Mouse (Mus musculus): Measurements from ENCODE around the gene Sestd1. TPM values are rescaled to one million over a fixed set of nuclear protein-coding genes. Genes with fewer than 3 reads are reported as not detected.

The Sestd1 gene
- polyA plus RNA-seq, 1 experiment from 2014 or later = 27.3 TPM

DNA sequence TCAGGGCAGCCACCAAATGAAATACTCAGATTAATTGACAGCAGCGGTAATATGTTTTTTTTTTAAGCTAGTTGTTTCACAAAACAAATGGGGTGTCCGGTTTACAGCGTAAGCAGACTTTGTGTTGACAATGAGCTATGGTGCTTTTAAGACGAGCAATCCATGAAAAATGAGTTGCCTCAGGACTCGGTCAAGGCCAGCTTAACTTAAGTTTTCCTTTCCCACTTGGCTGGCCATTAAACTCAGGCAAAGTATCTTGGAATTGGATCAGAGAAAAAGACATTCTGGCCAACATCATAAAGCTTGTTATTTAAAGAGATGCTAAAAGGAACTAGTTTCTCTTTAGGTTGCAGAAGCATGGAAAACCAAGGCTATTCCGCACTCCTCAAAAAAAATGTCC is 136.9 kb downstream of the Sestd1 start:
- no peak overlapping the region for H3K4me2 ChIP-seq (replicated peaks; ENCODE audit: low read depth, low read length)
- no peak overlapping the region for H3K27ac ChIP-seq (ENCODE audit: low read depth, low read length)
- no peak overlapping the region for H3K9ac ChIP-seq (ENCODE audit: low read depth, low read length)
- H3K4me1 ChIP-seq (replicated peaks; ENCODE audit: control insufficient read depth, insufficient read depth, low read length) = no peaks in the 10 kb centered on the region
- 73% methylated on average over 6 of the region's 6 CpGs for whole genome bisulfite sequencing
- ATAC-seq (ENCODE audit: low FRiP score) (no peak), DNase-seq (ENCODE audit: low spot score) (no peak)
- H3K27me3 ChIP-seq (ENCODE audit: control insufficient read depth, insufficient read depth, low read length) = no peaks in the 10 kb centered on the region
- H3K4me3 ChIP-seq (ENCODE audit: low read depth, low read length) = no peak overlapping the region
- H3K36me3 ChIP-seq (ENCODE audit: control insufficient read depth, insufficient read depth, low read length) = no peaks in the 10 kb centered on the region
- H3K9me3 ChIP-seq (ENCODE audit: control insufficient read depth, low read length) = no peaks in the 10 kb centered on the region

- Histone ChIP-seq H3K4me3 (ENCODE audit: low read depth, low read length) (no peak overlapping the region), H3K9me3 (ENCODE audit: control insufficient read depth, low read length) (no peaks in the 10 kb centered on the region), H3K4me1 (replicated peaks; ENCODE audit: control insufficient read depth, insufficient read depth, low read length) (no peaks in the 10 kb centered on the region), H3K4me2 (replicated peaks; ENCODE audit: low read depth, low read length) (no peak overlapping the region), H3K27ac (ENCODE audit: low read depth, low read length) (no peak overlapping the region), H3K27me3 (ENCODE audit: control insufficient read depth, insufficient read depth, low read length) (no peaks in the 10 kb centered on the region), H3K36me3 (ENCODE audit: control insufficient read depth, insufficient read depth, low read length) (no peaks in the 10 kb centered on the region), H3K9ac (ENCODE audit: low read depth, low read length) (no peak overlapping the region)
- WGBS = 88% methylated on average over 6 of the region's 6 CpGs
- DNase-seq (ENCODE audit: low spot score) (no peak), ATAC-seq (ENCODE audit: low FRiP score) (no peak)
Observed at GRCm38 (mm10) chr2:77138879-77139278, 141.5 kb downstream of the Sestd1 start.

- no peaks in the 10 kb centered on the region for H3K9me3 ChIP-seq (ENCODE audit: control insufficient read depth, low read length)
- WGBS = 52% methylated on average over 1 of the region's 1 CpGs
- H3K4me2 ChIP-seq (replicated peaks; ENCODE audit: low read depth, low read length) = no peak overlapping the region
- H3K36me3 ChIP-seq (ENCODE audit: control insufficient read depth, insufficient read depth, low read length) = no peaks in the 10 kb centered on the region
- DNase-seq (ENCODE audit: low spot score) (no peak), ATAC-seq (ENCODE audit: low FRiP score) (no peak)
- no peak overlapping the region for H3K27ac ChIP-seq (ENCODE audit: low read depth, low read length)
- H3K4me1 ChIP-seq (replicated peaks; ENCODE audit: control insufficient read depth, insufficient read depth, low read length) = no peaks in the 10 kb centered on the region
- H3K27me3 ChIP-seq (ENCODE audit: control insufficient read depth, insufficient read depth, low read length) = no peaks in the 10 kb centered on the region
- no peak overlapping the region for H3K9ac ChIP-seq (ENCODE audit: low read depth, low read length)
- no peak overlapping the region for H3K4me3 ChIP-seq (ENCODE audit: low read depth, low read length)
Observed at GRCm38 (mm10) chr2:77134906-77135305, 145.5 kb downstream of the Sestd1 start.

- no peak for ATAC-seq (ENCODE audit: low FRiP score)
- no peak overlapping the region for H3K4me3 ChIP-seq (ENCODE audit: low read depth, low read length)
- no peak overlapping the region for H3K4me2 ChIP-seq (replicated peaks; ENCODE audit: low read depth, low read length)
Observed at GRCm38 (mm10) chr2:77133407-77133806, 147.0 kb downstream of the Sestd1 start.

More at GRCm38 (mm10) chr2:77133407-77133806, 147.0 kb downstream of the Sestd1 start:
- Histone ChIP-seq H3K27ac (ENCODE audit: low read depth, low read length) (no peak overlapping the region), H3K9ac (ENCODE audit: low read depth, low read length) (no peak overlapping the region), H3K4me1 (replicated peaks; ENCODE audit: control insufficient read depth, insufficient read depth, low read length) (no peaks in the 10 kb centered on the region), H3K9me3 (ENCODE audit: control insufficient read depth, low read length) (no peaks in the 10 kb centered on the region), H3K36me3 (ENCODE audit: control insufficient read depth, insufficient read depth, low read length) (no peaks in the 10 kb centered on the region), H3K27me3 (ENCODE audit: control insufficient read depth, insufficient read depth, low read length) (no peaks in the 10 kb centered on the region)
- WGBS = 95% methylated on average over 1 of the region's 1 CpGs
- DNase-seq (ENCODE audit: low spot score) = no peak

Other genes starting within 250 kb of the Sestd1 start
- gene Ccdc141, start 110.0 kb downstream of the Sestd1 start, polyA plus RNA-seq (2014; fragmentation: Nextera tagmentation; extraction: Ambion mirVana) = 4.8 and 5.5 TPM in 2 replicates